Mouse (Mus musculus) adrenal gland, postnatal 4 days (tissue): ENCODE measurements around the gene Aak1. TPM values are rescaled to one million over a fixed set of nuclear protein-coding genes. Genes with fewer than 3 reads are reported as not detected.

Source experiments
- DNase-seq, 2 experiments: peaks; one replicate each; pipeline ENCODE4 v3.0.0; 2021 to 2022; ENCODE audit warnings: low spot score in 2 of 2, mixed read lengths in 2 of 2
- long read RNA-seq, 2 experiments: library from polyadenylated mRNA; stranded (forward); transcript quantifications; one replicate each; pipeline ENCODE4 v2.0.0; 2021
- total RNA-seq, 2 experiments: library from RNA; stranded (reverse); gene quantifications; 2 replicates each; pipeline ENCODE4 v1.2.3; 2021

Aak1 gene
- total RNA-seq, result 10 to 100 TPM; 85.6 to 87.7 TPM
- long read RNA-seq, experiment 1, partial matches to known transcripts, result 0 of 4 reads
- long read RNA-seq, experiment 1, other reads (novel, unspliced or antisense), result 4 of 4 reads
- long read RNA-seq, experiment 2, partial matches to known transcripts, result 1 of 3 reads
- long read RNA-seq, experiment 2, other reads (novel, unspliced or antisense), result 2 of 3 reads

DNA sequence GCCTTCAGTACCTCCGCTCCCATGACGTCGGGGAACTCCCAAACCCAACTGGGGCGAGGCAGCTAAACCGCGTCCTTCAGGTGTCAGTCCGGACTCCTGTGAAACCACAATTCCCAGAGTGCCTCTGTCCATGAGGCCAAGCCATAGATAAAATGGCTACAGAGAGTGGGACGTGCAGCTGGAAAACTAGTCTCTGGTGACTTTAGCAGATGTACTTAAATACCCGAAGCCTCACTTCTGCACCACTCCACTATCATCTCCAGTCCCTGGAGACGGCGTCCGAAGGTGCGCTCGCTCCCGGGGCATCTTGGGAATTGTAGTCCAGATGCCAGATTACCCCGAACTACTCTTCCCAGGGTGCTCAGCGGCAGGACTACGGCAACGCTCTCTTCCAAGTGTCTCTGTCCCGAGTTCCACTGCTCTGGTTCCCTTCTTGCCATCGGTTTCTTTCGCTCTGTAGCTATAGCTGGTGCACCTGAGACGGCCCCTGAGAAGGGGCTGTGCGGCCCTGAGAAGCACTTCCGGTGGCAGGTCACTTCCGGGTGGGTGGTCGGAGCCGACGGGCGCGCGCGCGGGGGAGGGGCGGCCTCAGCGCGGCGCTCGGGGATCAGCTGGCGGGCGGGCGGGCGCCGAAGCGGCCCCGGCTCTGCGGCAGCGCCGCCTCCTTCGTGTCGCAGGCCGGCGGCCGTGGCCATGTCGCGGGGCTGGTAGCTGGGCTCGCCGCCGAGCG, at the start of gene Aak1:
Aak1 (plus strand) TSS at position 603 of the 730 bp plus-strand sequence.
- DNase-seq, result peak; percentile 81 to 87

DNA sequence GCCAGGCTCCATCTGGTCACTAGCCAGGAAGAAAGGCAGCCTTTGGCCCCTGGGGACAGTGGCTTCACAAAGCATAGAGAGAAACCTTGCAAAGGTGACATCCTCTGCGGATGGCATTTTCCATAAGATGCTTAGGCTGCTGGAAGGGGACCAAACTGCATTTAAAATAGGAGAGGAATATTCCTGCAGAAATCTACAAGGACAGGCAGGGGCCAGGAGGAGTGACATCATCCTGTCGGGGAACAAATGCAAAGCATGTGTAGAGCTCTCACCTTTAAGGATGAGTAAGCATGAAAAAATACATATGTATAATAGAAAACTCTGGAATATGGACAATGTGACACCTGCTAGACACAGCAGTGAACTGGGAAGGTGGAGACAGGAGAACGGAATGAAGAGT, 48.9 kb upstream of the Aak1 start:
- no peak for DNase-seq

DNA sequence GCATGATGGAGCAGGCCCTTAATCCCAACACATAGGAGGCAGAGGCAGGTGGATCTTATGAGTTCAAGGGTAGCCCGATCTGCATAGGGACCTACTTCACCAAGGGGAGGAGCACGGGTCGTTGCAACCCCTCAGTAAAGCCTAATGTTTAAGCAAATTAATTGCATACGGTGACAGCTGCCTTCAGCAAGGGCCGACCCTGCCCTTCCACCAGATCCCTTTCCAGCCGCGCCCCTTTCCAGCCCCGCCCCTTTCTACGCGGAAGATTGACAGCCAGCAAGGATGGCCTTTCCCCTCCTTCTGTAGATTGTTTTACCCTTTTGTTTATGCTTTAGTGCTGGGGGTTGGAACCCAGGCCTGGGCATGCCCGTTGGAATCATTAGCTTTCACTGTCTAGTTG, 47.9 kb upstream of the Aak1 start:
- DNase-seq, result no peak

DNA sequence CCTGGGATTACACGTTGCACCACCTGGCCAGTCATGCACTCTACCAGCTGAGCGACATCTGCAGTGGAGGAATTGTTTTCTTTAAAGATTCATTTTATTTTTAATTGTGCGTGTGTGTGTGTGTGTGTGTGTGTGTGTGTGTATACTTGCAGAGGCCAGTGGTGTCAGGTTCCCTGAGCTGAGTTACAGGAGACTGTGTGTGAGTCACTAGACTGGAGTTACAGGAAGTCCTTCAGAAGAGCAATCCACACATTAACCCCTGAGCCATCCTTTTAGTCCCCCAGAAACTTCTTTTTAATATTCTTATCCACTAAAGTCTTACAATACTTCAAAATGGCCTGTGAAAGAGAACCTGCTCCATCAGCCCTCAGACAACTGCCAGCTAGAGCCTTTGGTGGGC, 44.7 kb upstream of the Aak1 start:
- no peak for DNase-seq

DNA sequence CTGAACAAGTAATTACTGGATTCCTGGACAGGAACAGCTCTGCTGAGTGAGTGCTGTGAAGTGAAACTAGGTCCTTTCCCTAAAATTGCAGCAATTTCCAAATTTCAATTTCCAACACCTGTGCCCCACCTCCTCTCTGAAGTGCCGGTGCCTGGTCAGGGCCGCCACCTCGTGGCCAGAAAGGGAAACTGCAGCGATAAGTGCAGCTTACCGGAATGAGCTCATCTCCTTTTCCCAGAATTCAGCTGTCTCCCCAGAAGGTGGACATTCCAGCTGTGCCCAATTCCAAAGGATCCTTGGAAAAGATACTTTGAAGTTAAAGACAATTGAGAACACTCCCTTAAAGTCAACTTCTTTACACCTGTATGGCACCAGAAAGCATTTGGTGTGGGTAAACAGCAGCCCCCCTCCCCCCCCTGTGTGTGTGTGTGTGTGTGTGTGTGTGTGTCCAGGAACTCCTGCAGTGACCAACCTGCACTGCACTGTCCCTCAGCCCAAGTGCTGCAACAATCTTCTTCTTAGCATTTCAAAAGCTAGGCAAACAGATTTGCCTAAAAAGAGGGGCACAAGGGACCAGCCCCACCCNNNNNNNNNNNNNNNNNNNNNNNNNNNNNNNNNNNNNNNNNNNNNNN, 42.7 kb upstream of the Aak1 start:
- DNase-seq, result peak; percentile 34 to 54

DNA sequence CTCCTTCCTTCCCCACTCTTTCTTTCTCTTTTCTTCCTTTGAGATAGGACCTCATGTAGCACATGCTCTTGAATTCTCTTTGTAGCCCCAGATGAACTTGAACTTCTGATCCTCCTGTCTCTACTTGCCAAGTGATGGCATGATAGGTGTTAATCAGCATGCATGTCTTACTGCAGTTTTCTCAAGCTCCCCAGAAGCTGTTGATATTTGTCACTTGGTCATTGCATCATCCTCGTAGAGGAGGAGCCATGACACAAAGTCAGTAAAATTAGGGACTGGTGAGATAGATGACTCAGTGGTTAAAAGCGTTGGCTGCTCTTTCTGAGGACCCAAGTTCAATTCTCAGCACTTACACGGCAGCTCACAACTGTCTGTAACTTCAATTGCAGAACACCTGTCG, 36.4 kb upstream of the Aak1 start:
- DNase-seq, result no peak

DNA sequence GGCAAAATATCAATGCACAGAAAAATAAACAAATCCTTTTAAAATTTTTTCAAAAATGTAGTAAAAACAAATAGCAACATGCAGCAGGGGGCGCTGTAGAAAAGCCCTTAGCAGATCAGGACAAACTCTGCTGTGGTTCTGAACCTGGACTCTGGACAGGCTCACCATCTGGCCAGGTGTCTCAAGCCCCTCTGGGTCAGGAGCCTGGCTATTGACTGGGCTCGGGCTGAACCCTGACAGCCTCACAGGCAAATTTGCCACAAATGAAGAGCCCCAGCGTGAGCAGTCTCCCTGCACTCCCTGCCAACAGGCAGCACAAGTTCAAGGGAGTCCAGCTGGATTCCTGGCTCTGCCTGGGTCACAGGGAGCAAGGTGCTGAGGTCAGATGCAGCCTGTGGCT, 36.0 kb upstream of the Aak1 start:
- DNase-seq, result no peak

DNA sequence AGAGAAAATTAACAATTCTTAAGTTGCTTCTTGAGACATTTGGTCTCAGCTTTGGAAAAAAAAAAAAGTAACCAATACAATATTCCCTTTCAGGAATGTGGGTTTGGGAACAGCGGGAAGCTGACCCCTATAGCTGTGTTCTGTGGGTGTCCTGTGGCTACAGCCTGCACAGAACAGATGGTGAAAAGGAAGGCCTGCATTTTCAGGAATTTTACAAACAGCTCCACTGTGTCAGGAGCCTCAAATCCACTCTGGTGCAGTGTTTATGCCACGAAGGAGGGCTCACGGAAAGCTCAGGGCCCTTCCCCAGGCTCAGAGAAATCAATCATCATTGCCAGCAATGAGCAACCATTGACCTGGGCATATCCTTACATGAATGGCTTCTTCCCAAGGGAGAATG, 34.4 kb upstream of the Aak1 start:
- no peak for DNase-seq

DNA sequence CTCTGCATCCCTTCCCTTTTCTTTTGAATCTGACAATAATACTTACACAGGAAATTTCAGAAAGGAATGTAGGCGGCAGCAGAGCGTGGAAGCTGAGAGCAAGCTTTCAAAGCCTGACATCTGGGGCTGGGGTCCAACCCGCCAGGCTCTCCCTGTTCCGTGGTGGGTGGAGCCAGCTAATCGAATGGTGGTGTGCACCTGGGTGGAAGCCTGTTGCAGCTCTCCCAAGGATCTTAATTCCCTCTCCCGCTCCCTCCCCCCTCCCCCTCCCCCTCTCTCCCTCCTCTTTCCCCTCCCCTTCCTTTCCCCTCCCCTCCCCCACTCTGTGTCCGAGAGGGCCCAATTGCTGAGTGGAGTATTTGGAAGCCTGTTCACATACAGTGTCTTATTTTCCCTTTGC, 33.9 kb upstream of the Aak1 start:
- DNase-seq, result no peak

DNA sequence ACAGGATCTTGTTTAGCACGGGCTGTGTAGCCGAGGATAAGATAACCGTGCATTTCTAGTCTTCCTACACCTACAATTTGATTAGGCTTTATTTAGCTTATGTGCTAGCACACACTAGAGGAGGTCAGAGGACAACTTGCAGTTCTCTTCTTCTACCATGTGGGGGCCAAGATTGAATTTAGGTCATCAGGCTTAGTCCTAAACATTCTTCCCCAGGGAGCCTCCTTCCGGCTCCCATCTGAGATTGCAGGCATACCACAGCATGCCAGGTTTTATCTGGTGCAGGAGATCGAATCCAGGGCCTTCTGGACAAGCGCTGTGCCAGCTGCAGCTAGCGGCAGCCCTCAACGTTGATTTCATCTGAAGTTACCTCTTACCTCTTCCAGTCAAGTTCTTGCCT, 32.7 kb upstream of the Aak1 start:
- DNase-seq, result no peak

DNA sequence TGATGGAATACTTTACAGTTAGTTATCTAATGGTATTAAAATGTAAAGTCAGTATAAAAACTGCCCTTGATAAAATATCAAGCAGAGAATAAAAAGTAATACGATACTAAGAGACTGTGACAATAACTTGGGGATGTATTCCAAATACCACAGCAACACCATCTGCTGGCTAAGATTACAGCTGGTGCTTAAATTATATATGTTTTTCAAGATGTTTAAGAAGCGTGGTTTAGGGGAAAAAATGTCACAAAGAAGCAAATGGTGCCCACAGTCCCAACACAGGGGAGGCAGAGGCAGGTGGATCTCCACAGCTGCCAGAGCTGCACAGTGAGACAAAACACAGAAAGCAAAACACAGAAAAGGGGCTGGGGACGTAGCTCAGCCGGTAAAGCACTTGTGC, 30.4 kb upstream of the Aak1 start:
- DNase-seq, result no peak

DNA sequence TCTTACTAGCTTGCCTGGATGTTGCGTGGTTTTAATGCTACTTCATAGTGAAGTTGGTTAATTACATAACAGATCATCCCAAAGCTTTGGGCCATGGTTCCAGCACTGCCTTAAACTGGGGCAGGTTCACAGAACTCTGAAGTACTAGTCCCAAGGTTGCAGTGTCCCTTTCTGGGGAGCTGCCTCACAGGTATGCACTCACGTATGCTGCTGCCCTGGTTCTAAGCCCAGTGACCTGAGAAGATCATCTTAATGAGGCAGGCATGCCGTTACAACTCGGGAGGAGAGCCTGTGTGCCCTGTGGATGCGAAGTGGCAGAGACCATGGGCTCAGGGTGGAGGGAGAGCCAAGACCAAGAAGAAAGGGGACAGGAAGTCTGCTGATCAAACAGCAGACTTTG, 29.4 kb upstream of the Aak1 start:
- no peak for DNase-seq

DNA sequence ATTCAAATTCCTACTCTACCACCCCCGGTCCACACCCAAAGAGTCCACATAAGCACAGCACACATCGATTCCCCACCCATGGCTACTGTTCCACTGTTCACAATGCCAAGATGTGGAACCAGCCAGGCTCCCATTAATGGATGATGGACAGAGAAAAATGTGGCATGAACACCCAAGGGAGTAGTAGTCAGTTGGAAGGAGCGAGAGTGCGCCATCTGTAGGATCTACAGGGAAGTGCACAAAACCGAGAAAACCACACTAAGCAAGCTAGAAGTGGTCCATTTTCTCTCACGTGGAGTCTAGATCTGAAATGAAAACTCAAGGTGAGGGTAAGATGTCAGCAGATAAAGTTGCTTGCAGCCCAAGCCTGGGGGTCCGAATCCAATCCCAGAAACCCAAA, 28.6 kb upstream of the Aak1 start:
- no peak for DNase-seq

DNA sequence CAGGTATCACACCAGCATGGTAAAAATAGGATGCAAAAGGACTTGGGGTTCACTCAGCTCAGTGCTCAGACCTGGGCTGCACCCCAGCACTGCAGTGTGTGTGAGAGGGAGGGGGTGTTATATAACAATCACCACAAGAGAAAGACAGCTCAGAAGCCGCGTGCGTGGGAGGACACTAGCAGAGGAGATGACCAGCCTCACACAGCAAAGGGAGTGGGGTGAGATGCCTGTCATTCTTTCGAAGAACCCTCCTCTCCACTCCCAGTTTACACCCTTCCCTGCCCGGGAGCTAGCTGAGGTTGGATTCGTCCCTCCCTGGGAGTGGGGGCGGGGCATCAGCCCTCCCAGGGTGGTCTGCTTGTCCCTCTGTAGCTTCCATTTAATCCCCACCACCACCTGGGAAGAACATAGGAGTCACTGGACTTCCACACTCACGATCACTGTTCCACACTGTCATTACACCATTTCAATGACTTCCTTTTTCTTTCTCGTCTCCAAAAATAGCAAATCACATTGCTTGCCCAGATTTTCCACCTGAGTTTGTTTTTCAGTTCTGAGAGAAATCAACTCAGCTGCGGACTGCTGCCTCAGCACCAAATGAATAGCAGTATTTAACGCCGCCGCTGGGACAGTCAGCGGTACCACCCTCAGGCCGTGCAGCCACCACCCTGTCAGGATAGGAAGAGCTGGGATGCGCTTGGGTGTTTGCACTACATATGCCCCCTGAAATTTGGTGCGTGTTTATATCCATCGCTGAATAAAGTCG, 26.8 kb upstream of the Aak1 start:
- DNase-seq, result no peak

DNA sequence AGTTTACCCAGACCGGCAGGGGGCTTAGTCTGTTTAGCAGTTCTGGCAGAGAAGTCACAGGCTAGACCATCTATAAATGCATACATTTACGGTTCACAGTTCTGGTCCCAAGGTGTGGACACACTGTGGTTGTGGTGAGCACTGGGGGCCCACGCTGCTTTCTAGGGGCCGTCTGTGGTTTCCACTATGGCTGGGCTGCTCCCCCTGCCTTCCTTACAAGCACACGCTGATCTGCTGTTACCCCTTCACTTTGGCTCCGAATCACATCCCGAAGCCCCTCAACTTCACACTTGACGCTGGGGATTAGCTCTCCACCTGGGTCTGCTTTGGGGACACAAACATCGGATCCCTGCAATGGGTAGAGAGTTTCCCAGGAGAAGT, 26.3 kb upstream of the Aak1 start:
- no peak for DNase-seq

DNA sequence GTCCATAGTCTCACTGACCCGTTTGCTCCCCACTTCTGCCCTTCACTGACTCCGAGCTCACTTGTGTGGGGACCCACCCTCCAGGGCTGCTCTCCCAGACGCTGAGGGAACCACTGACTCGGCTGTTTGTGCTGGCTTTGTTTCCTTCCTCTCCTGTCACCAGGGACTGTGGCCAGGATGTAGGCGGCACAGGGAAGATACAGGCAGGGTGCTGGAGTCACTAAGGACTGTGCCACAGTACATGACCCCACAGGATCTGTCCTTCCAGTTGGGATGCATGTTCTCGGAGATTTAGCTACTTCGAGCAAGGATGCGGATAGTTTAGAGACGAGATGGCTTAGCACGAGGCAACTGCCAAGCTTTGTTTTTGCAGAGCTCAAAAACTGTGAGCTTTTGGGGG, 25.5 kb upstream of the Aak1 start:
- no peak for DNase-seq

DNA sequence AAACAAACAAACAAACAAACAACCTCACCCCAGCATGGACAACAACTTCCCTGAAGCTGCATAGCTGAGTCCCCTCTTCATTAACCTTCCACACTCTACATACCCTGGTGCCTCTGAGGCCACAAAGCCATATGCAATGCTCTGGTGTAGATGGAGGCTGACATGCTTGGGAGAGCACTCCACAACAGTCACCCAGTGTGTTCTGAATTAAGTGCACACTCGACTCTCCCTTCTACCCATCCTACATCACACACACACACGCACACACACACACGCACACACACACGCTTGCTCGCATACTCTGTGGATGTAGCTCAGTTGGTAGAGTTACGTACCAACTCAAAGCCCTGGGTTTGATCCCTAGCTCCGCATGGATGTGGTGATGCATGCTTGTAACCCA, 24.9 kb upstream of the Aak1 start:
- no peak for DNase-seq

DNA sequence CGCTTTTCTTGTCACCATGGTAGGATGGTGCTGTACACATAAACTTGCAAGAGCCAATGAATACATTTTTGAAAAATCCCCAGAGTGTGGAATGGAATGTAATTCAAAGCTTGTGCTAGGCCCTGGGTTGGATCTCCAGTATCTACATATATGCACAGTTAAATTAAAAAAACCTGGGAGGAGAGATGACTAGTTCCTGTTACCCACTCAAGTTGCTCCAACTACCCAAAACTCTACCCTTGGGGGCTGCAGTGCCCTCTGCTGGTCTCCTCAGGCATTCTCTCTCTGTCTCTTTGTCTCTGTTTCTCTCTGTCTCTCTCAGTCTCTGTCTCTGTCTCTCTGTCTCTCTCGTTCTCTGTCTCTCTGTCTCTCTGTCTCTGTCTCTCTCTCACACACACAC, 21.9 kb upstream of the Aak1 start:
- no peak for DNase-seq

DNA sequence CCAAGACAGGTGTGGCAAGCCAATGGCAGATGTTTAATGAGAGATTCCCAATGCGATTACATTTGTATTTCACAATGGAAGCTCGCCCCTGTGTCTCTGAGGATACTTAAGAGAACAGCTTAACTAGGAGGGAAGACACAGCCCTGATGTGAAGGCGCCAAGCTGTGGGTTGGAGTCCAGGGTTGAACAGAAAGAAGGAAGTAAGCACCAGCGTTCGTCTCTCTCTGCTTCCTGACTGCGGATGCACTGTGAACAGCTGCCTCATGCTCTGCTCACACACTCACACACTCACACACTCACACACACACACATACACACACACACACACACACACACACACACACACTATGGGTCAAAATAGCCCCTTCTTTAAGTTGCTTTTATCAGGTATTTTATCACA, 19.5 kb upstream of the Aak1 start:
- no peak for DNase-seq

DNA sequence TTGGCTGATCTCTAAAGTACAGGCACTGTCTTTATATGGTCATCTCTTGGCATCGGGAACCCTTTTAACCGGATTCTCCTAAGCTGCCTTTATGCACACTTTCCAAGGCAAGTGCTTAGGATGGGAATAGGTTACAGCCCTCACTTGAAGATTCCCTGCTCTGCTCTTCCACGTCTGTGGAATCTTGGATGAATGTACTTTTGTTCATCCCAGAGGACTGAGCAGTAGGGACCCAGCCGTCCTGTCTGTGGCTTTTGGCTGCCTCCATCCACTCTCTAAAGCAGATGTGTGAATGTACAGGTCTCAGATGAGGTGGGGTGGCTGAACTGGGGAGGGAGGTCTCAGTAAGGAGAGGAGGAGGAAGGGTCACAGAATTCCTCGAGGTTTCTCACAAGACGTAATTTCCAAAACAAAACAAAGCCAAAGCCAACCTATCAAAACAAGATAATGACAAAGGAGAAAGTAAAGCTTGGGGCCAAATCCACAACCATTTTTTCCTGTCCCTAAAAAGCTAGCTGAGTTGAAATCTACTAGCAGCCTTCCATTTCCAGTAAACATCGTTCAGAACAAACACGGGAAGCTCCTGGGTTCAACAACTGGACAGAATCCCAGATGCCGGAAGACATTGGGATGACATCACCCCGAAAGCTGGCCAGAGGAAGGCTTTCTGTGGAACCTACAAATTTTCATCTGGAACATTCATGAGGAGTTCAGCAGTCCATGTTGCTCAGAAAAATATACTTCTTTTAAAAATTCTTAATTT, 18.4 kb upstream of the Aak1 start:
- DNase-seq, result no peak

DNA sequence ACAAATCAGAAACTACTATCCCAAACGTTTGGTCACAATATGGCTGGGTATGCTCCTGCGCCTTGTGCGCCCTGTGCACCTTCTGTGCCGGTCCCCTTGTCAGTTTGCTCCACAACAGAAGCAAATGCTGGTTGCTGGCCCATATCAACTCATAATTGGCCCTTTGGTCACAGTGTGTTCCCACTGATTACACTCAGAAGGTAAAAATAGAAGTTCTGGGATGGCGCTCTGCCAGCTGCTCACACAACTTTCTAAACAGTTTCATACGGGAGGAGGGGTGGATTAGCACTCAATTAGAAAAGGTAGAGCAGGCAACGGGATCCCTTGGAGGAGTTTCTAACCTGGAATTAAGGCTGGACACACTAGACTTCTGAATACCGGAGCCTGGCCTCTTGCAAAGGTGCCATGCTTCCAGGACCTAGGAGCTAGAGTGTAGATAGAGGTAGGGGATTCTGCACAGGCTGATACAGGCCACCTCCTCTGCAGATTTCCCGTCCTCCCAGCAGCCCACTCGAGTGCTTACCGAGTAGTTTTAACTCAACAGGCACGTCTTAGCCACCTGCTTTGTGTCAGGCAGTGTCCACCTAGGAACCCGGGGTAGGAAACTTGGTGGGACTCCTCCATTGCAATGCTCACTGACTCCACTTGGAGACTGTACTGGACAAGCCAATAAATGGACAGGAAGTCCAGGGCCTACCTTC, 16.4 kb upstream of the Aak1 start:
- DNase-seq, result no peak
